Mouse (Mus musculus): ENCODE measurements around the gene Otud3. TPM values are rescaled to one million over a fixed set of nuclear protein-coding genes. Genes with fewer than 3 reads are reported as not detected.
A peak's percentile ranks its signal among the peaks of the same experiment; 100 is the strongest.

Gene Otud3
- polyA plus RNA-seq, 1 experiment from 2014 or later, result 1.2 TPM

- H3K36me3 ChIP-seq (replicated peaks; ENCODE audit: insufficient read depth, low read length), result no peaks in the 10 kb centered on the region
- no peak overlapping the region for H3K4me3 ChIP-seq (ENCODE audit: low read depth, low read length)
- H3K27ac ChIP-seq (ENCODE audit: low read depth), result no peak overlapping the region
- H3K27me3 ChIP-seq (ENCODE audit: insufficient read depth, low read length), result peaks cover 6% of the 10 kb centered on the region; the same call in 1 of the 2 replicates
- 82% methylated on average over 9 of the region's 9 CpGs for WGBS (ENCODE audit: insufficient replicate concordance)
- H3K9me3 ChIP-seq (ENCODE audit: low read length), result no peaks in the 10 kb centered on the region
- H3K4me1 ChIP-seq (ENCODE audit: insufficient read depth), result no peaks in the 10 kb centered on the region
- ATAC-seq (no peak), DNase-seq (no peak)
- TF ChIP-seq EP300 (IDR thresholded peaks at IDR 0.05; ENCODE audit: low read depth) (no peak), CTCF (IDR thresholded peaks at IDR 0.05; ENCODE audit: low read depth) (no peak)
- H3K9ac ChIP-seq (replicated peaks), result no peak overlapping the region
- no peak overlapping the region for H3K4me2 ChIP-seq (ENCODE audit: low read depth, low read length)
Observed at GRCm38 (mm10) chr4:138855092-138855632, 58.6 kb downstream of the Otud3 start.

- H3K4me3 ChIP-seq (ENCODE audit: low read depth, low read length), result no peak overlapping the region
- DNase-seq, result no peak
- WGBS (ENCODE audit: insufficient replicate concordance), result 64% methylated on average over 6 of the region's 6 CpGs
- H3K27ac ChIP-seq (ENCODE audit: low read depth), result no peak overlapping the region
- no peak for TF ChIP-seq EP300 (IDR thresholded peaks at IDR 0.05; ENCODE audit: low read depth)
- no peak for TF ChIP-seq CTCF (IDR thresholded peaks at IDR 0.05; ENCODE audit: low read depth)
- no peak overlapping the region for H3K9ac ChIP-seq (replicated peaks)
- no peaks in the 10 kb centered on the region for H3K36me3 ChIP-seq (replicated peaks; ENCODE audit: insufficient read depth, low read length)
- ATAC-seq, result no peak
- H3K4me2 ChIP-seq (ENCODE audit: low read depth, low read length), result no peak overlapping the region
- 0 out of 2 replicates have a peak, but pooled peaks cover 2% of the 10 kb centered on the region for H3K27me3 ChIP-seq (ENCODE audit: insufficient read depth, low read length)
- no peaks in the 10 kb centered on the region for H3K4me1 ChIP-seq (ENCODE audit: insufficient read depth)
- no peaks in the 10 kb centered on the region for H3K9me3 ChIP-seq (ENCODE audit: low read length)
Observed at GRCm38 (mm10) chr4:138852961-138853360, 60.8 kb downstream of the Otud3 start.

GRCm38 (mm10) chr4:138851463-138851862 is 62.3 kb downstream of the Otud3 start:
- no peaks in the 10 kb centered on the region for H3K9me3 ChIP-seq (ENCODE audit: low read length)
- H3K36me3 ChIP-seq (replicated peaks; ENCODE audit: insufficient read depth, low read length), result no peaks in the 10 kb centered on the region
- H3K27me3 ChIP-seq (ENCODE audit: insufficient read depth, low read length), result 0 out of 2 replicates have a peak, but pooled peaks cover 2% of the 10 kb centered on the region
- no peaks in the 10 kb centered on the region for H3K4me1 ChIP-seq (ENCODE audit: insufficient read depth)
- no peak overlapping the region for H3K4me3 ChIP-seq (ENCODE audit: low read depth, low read length)
- ATAC-seq (no peak), DNase-seq (peak; percentile 68)
- H3K27ac ChIP-seq (ENCODE audit: low read depth), result no peak overlapping the region
- H3K9ac ChIP-seq (replicated peaks), result no peak overlapping the region
- WGBS (ENCODE audit: insufficient replicate concordance), result 6% methylated on average over 4 of the region's 4 CpGs
- TF ChIP-seq EP300 (IDR thresholded peaks at IDR 0.05; ENCODE audit: low read depth), result no peak
- TF ChIP-seq CTCF (IDR thresholded peaks at IDR 0.05; ENCODE audit: low read depth), result peak; percentile 97
- H3K4me2 ChIP-seq (ENCODE audit: low read depth, low read length), result no peak overlapping the region

Other genes with a start within 250 kb of the Otud3 start
- not detected in 2 replicates for gene Pla2g2c, start 189.2 kb downstream of the Otud3 start, polyA plus RNA-seq (2015; fragmentation: Nextera tagmentation; extraction: Ambion mirVana)
- gene Ubxn10, start 176.8 kb downstream of the Otud3 start, polyA plus RNA-seq (2015; fragmentation: Nextera tagmentation; extraction: Ambion mirVana), result 0.05 and 0.08 TPM in 2 replicates
- not detected in 2 replicates for gene Pla2g2f, start 156.3 kb downstream of the Otud3 start, polyA plus RNA-seq (2015; fragmentation: Nextera tagmentation; extraction: Ambion mirVana)
- 0.05 and 0.06 TPM in 2 replicates for gene Pla2g2d, start 138.2 kb downstream of the Otud3 start, polyA plus RNA-seq (2015; fragmentation: Nextera tagmentation; extraction: Ambion mirVana)
- gene Pla2g5, start 50.5 kb downstream of the Otud3 start, polyA plus RNA-seq (2015; fragmentation: Nextera tagmentation; extraction: Ambion mirVana), result not detected in 2 replicates
- not detected in 2 replicates for gene Gm13030, start 40.0 kb downstream of the Otud3 start, polyA plus RNA-seq (2015; fragmentation: Nextera tagmentation; extraction: Ambion mirVana)
- not detected in 2 replicates for gene Pla2g2e, start 36.0 kb downstream of the Otud3 start, polyA plus RNA-seq (2015; fragmentation: Nextera tagmentation; extraction: Ambion mirVana)
- gene Rnf186, start 53.2 kb upstream of the Otud3 start, polyA plus RNA-seq (2015; fragmentation: Nextera tagmentation; extraction: Ambion mirVana), result 0.17 and 0.36 TPM in 2 replicates
- 4.6 and 5.3 TPM in 2 replicates for gene Tmco4, start 58.9 kb upstream of the Otud3 start, polyA plus RNA-seq (2015; fragmentation: Nextera tagmentation; extraction: Ambion mirVana)
- gene Htr6, start 161.6 kb upstream of the Otud3 start, polyA plus RNA-seq (2015; fragmentation: Nextera tagmentation; extraction: Ambion mirVana), result not detected in 2 replicates
- gene Nbl1, start 179.0 kb upstream of the Otud3 start, polyA plus RNA-seq (2015; fragmentation: Nextera tagmentation; extraction: Ambion mirVana), result 3.0 and 3.1 TPM in 2 replicates
- gene Minos1, start 217.2 kb upstream of the Otud3 start, polyA plus RNA-seq (2015; fragmentation: Nextera tagmentation; extraction: Ambion mirVana), result 384 and 387 TPM in 2 replicates

Measured in liver, postnatal 0 days (tissue).